Mouse (Mus musculus) lung, embryonic 14.5 days (tissue): ENCODE results near the gene Usp21. TPM values are rescaled to one million over a fixed set of nuclear protein-coding genes. Genes with fewer than 3 reads are reported as not detected.

ENCODE experiments used
- ATAC-seq: fragments of 200-750 bp; cut with Nextera tagmentation; 2 replicates; pipeline ENCODE4 v1.8.0; 2017; ENCODE audit warnings: mild to moderate bottlenecking, moderate TSS enrichment, moderate library complexity; ENCODE audit not compliant: insufficient read depth
- DNase-seq: peaks from one replicate; pipeline ENCODE4 v3.0.0-alpha.2; 2015
- H3K27ac ChIP-seq: fragments of 300-500 bp; sonication (generic); 2 replicates; pipeline ENCODE4 v1.5.1; 2014; ENCODE audit warnings: low read depth, mild to moderate bottlenecking, moderate library complexity
- H3K27me3 ChIP-seq: fragments of 300-500 bp; sonication (generic); 2 replicates; pipeline ENCODE4 v1.6.1; 2014; ENCODE audit warnings: low read length, control low read depth; ENCODE audit not compliant: insufficient read depth
- H3K36me3 ChIP-seq: fragments of 300-500 bp; sonication (generic); 2 replicates; pipeline ENCODE4 v1.6.1; 2014; ENCODE audit warnings: control low read depth; ENCODE audit not compliant: insufficient read depth
- H3K4me1 ChIP-seq: fragments of 300-500 bp; sonication (generic); 2 replicates; pipeline ENCODE4 v1.6.1; 2014; ENCODE audit warnings: antibody characterized with exemption, control low read depth; ENCODE audit not compliant: insufficient read depth
- H3K4me2 ChIP-seq: fragments of 300-500 bp; sonication (generic); 2 replicates; pipeline ENCODE4 v1.6.1; 2014; ENCODE audit warnings: mild to moderate bottlenecking
- H3K4me3 ChIP-seq: fragments of 300-500 bp; sonication (generic); 2 replicates; pipeline ENCODE4 v1.5.1; 2014; ENCODE audit warnings: low read depth, low read length
- H3K9ac ChIP-seq: fragments of 300-500 bp; sonication (generic); 2 replicates; pipeline ENCODE4 v1.6.1; 2014
- H3K9me3 ChIP-seq: fragments of 300-500 bp; sonication (generic); 2 replicates; pipeline ENCODE4 v1.6.1; 2016; ENCODE audit warnings: low read depth, low read length, control low read depth
- CTCF ChIP-seq: IDR thresholded peaks from 2 replicates; pipeline ENCODE4 v1.5.1; 2016; ENCODE audit warnings: antibody characterized with exemption, low read depth
- WGBS: fragments of 180-500 bp; shearing (Covaris S2); extraction: QIAGEN DNeasy Blood & Tissue Kit; methylation state at CpG from one replicate; pipeline ENCODE4 v1.1.7; 2014; 5-methylcytosine and 5-hydroxymethylcytosine counted together
- polyA plus RNA-seq: library from polyadenylated mRNA; unstranded; fragments of >200 nt; fragmentation: Nextera tagmentation; extraction: Ambion mirVana; gene quantifications from 2 replicates; pipeline ENCODE4 v1.2.1, GENCODE M21; 2014

The Usp21 gene
- polyA plus RNA-seq, 1 experiment from 2014 or later: 86.0 TPM

- no peak overlapping the region for H3K9ac ChIP-seq
- no peak for TF ChIP-seq CTCF
- H3K27me3 ChIP-seq: no peaks in the 10 kb centered on the region
- H3K4me1 ChIP-seq: no peaks in the 10 kb centered on the region
- no peak for ATAC-seq
- no peak overlapping the region for H3K4me3 ChIP-seq
- H3K9me3 ChIP-seq: no peaks in the 10 kb centered on the region
- 91% methylated on average over 10 of the region's 10 CpGs for WGBS
- peaks cover 94% of the 10 kb centered on the region for H3K36me3 ChIP-seq
- DNase-seq: no peak
- H3K4me2 ChIP-seq: no peak overlapping the region
- H3K27ac ChIP-seq: no peak overlapping the region
Measured at GRCm38 (mm10) chr1:171240911-171241310, 46.9 kb downstream of the Usp21 start.

- no peak for TF ChIP-seq CTCF
- Histone ChIP-seq H3K4me3 (no peak overlapping the region), H3K9ac (no peak overlapping the region), H3K4me2 (no peak overlapping the region), H3K27me3 (no peaks in the 10 kb centered on the region), H3K27ac (no peak overlapping the region), H3K9me3 (no peaks in the 10 kb centered on the region), H3K36me3 (peaks cover 98% of the 10 kb centered on the region), H3K4me1 (no peaks in the 10 kb centered on the region)
- DNase-seq: peak; percentile 23
- ATAC-seq: no peak
- WGBS: 65% methylated on average over 15 of the region's 15 CpGs
Measured at GRCm38 (mm10) chr1:171239992-171240744, 47.6 kb downstream of the Usp21 start.

- DNase-seq: peak; percentile 76
- Histone ChIP-seq H3K4me1 (no peaks in the 10 kb centered on the region), H3K9me3 (no peaks in the 10 kb centered on the region), H3K27me3 (no peaks in the 10 kb centered on the region), H3K27ac (no peak overlapping the region), H3K9ac (no peak overlapping the region), H3K4me3 (no peak overlapping the region), H3K36me3 (peaks cover 99% of the 10 kb centered on the region), H3K4me2 (no peak overlapping the region)
- TF ChIP-seq CTCF: peak; percentile 83
- ATAC-seq: no peak
- WGBS: 70% methylated on average over 14 of the region's 14 CpGs
Measured at GRCm38 (mm10) chr1:171238463-171238862, 49.3 kb downstream of the Usp21 start.

- Histone ChIP-seq H3K27ac (no peak overlapping the region), H3K27me3 (no peaks in the 10 kb centered on the region), H3K4me2 (no peak overlapping the region), H3K4me1 (no peaks in the 10 kb centered on the region), H3K4me3 (no peak overlapping the region), H3K36me3 (peaks cover 90% of the 10 kb centered on the region), H3K9ac (no peak overlapping the region), H3K9me3 (no peaks in the 10 kb centered on the region)
- DNase-seq (no peak), ATAC-seq (no peak)
- TF ChIP-seq CTCF: no peak
- WGBS: 75% methylated on average over 6 of the region's 6 CpGs
Measured at GRCm38 (mm10) chr1:171237438-171237837, 50.4 kb downstream of the Usp21 start.

- H3K9ac ChIP-seq: no peak overlapping the region
- H3K27ac ChIP-seq: no peak overlapping the region
- no peaks in the 10 kb centered on the region for H3K4me1 ChIP-seq
- H3K4me3 ChIP-seq: no peak overlapping the region
- ATAC-seq (no peak), DNase-seq (no peak)
- no peaks in the 10 kb centered on the region for H3K9me3 ChIP-seq
- TF ChIP-seq CTCF: no peak
- no peaks in the 10 kb centered on the region for H3K27me3 ChIP-seq
- 76% methylated on average over 3 of the region's 4 CpGs for WGBS
- H3K4me2 ChIP-seq: no peak overlapping the region
- H3K36me3 ChIP-seq: peaks cover 74% of the 10 kb centered on the region
Measured at GRCm38 (mm10) chr1:171235791-171236190, 52.0 kb downstream of the Usp21 start.

GRCm38 (mm10) chr1:171234538-171234937 is 53.3 kb downstream of the Usp21 start:
- Histone ChIP-seq H3K9ac (no peak overlapping the region), H3K9me3 (no peaks in the 10 kb centered on the region), H3K4me2 (no peak overlapping the region), H3K27ac (no peak overlapping the region), H3K27me3 (no peaks in the 10 kb centered on the region), H3K36me3 (peaks cover 62% of the 10 kb centered on the region), H3K4me3 (no peak overlapping the region), H3K4me1 (no peaks in the 10 kb centered on the region)
- no peak for TF ChIP-seq CTCF
- WGBS: 84% methylated on average over 4 of the region's 4 CpGs
- no peak for ATAC-seq
- no peak for DNase-seq

- Histone ChIP-seq H3K27ac (no peak within 1 kb of the TSS), H3K9ac (no peak within 1 kb of the TSS), H3K4me2 (no peak within 1 kb of the TSS), H3K27me3 (no peaks in the 10 kb centered on the region), H3K4me3 (no peak within 1 kb of the TSS), H3K36me3 (peaks cover 58% of the 10 kb centered on the region), H3K9me3 (no peaks in the 10 kb centered on the region), H3K4me1 (no peaks in the 10 kb centered on the region)
- 87% methylated on average over 14 of the region's 14 CpGs for WGBS
- no peak for ATAC-seq
- no peak for TF ChIP-seq CTCF
- no peak for DNase-seq
Measured at GRCm38 (mm10) chr1:171234126-171234525, 53.7 kb downstream of the Usp21 start, which contains the start of gene Fcer1g. Gene Fcer1g (minus strand): TSS chr1:171234365.
